Mouse (Mus musculus): Measurements from ENCODE around the gene Ppp1r2. TPM values are rescaled to one million over a fixed set of nuclear protein-coding genes. Genes with fewer than 3 reads are reported as not detected.
A peak's percentile ranks its signal among the peaks of the same experiment; 100 is the strongest.

The Ppp1r2 gene
- total and polyA plus RNA-seq, 2 experiments from 2014 or later = 63.2 to 101 TPM

DNA sequence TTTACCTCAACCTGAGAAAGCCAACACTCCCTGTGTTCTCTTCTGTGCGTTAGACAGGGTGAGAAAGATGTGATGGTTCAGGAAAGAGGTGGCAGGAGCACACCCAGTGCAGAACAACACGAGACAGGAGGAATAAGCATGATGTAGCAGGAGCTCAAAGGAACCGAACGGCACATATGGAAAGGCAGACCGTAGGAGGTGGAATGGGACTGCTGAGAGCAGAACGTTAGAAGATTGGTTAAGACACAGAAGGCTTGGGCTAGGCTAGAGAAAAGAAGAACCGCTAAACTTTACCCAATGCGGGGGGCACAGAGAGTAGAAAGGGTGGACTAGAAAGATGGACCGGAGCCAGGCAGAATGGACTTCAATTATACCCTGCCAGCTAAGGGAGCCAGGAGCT lies 33.6 kb downstream of the Ppp1r2 start:
- no peak overlapping the region for H3K4me2 ChIP-seq (ENCODE audit: low read depth, low read length, poor library complexity, severe bottlenecking)
- no peak overlapping the region for H3K27ac ChIP-seq (ENCODE audit: low read depth, low read length)
- TF ChIP-seq CTCF (IDR thresholded peaks at IDR 0.05) = no peak
- ATAC-seq (ENCODE audit: low FRiP score) (no peak), DNase-seq (ENCODE audit: low spot score) (no peak)
- no peak overlapping the region for H3K9ac ChIP-seq (replicated peaks; ENCODE audit: low read length, poor library complexity, severe bottlenecking)
- WGBS = 86% methylated on average over 9 of the region's 9 CpGs
- H3K36me3 ChIP-seq (ENCODE audit: insufficient read depth, low read length) = no peaks in the 10 kb centered on the region
- no peaks in the 10 kb centered on the region for H3K27me3 ChIP-seq (ENCODE audit: insufficient read depth, low read length)
- H3K4me1 ChIP-seq (ENCODE audit: insufficient read depth, low read length) = no peaks in the 10 kb centered on the region
- H3K9me3 ChIP-seq (ENCODE audit: low read length) = no peaks in the 10 kb centered on the region
- no peak overlapping the region for H3K4me3 ChIP-seq (ENCODE audit: low read depth, low read length)

DNA sequence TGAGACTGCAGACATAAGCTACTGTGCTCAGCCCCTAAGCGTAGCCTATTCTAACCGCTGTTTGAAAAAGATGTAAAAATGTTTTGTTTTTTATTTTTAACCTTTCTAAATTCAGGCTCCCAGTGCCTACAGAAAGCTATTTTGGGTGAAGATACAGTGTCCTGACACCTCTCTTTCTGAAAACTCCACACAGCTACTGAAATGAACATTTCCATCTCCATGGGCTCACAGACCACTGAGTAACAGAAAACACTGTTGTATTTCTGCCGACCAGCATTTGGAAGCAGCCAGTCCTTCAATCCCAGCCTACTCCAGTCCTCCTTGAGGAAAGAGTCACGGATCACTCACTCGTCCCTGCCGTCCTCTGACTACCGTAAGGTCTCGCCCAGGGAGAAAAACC lies 34.5 kb downstream of the Ppp1r2 start:
- TF ChIP-seq CTCF (IDR thresholded peaks at IDR 0.05) = no peak
- no peak overlapping the region for H3K4me2 ChIP-seq (ENCODE audit: low read depth, low read length, poor library complexity, severe bottlenecking)
- no peak overlapping the region for H3K9ac ChIP-seq (replicated peaks; ENCODE audit: low read length, poor library complexity, severe bottlenecking)
- no peaks in the 10 kb centered on the region for H3K9me3 ChIP-seq (ENCODE audit: low read length)
- no peaks in the 10 kb centered on the region for H3K4me1 ChIP-seq (ENCODE audit: insufficient read depth, low read length)
- 93% methylated on average over 8 of the region's 8 CpGs for WGBS
- no peaks in the 10 kb centered on the region for H3K27me3 ChIP-seq (ENCODE audit: insufficient read depth, low read length)
- no peak overlapping the region for H3K4me3 ChIP-seq (ENCODE audit: low read depth, low read length)
- H3K36me3 ChIP-seq (ENCODE audit: insufficient read depth, low read length) = no peaks in the 10 kb centered on the region
- no peak for DNase-seq (ENCODE audit: low spot score)
- no peak overlapping the region for H3K27ac ChIP-seq (ENCODE audit: low read depth, low read length)
- no peak for ATAC-seq (ENCODE audit: low FRiP score)

DNA sequence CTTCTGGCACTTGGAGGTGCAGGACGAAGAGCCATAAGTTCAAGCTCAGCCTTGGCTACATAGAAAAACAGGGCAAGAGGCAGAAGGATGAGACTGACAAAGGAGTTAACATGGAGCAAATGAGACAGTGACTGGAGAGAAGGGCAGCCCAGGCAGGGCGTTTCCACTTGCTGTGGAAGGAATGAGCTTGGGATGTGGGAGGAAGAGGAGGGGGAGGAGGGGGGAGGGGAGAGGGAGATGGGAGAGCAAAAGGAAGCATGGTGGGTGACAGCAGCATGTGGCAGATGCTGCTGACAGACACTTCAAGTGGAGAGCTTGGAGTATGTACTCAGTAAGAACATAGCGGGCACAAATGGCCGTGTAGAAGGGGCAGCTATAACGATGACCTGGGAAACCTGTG lies 36.8 kb downstream of the Ppp1r2 start:
- Histone ChIP-seq H3K9ac (replicated peaks; ENCODE audit: low read length, poor library complexity, severe bottlenecking) (no peak overlapping the region), H3K27ac (ENCODE audit: low read depth, low read length) (no peak overlapping the region), H3K9me3 (ENCODE audit: low read length) (no peaks in the 10 kb centered on the region), H3K36me3 (ENCODE audit: insufficient read depth, low read length) (no peaks in the 10 kb centered on the region), H3K4me1 (ENCODE audit: insufficient read depth, low read length) (no peaks in the 10 kb centered on the region), H3K27me3 (ENCODE audit: insufficient read depth, low read length) (no peaks in the 10 kb centered on the region), H3K4me2 (ENCODE audit: low read depth, low read length, poor library complexity, severe bottlenecking) (no peak overlapping the region), H3K4me3 (ENCODE audit: low read depth, low read length) (no peak overlapping the region)
- WGBS = 81% methylated on average over 5 of the region's 5 CpGs
- ATAC-seq (ENCODE audit: low FRiP score) = no peak
- DNase-seq (ENCODE audit: low spot score) = no peak
- no peak for TF ChIP-seq CTCF (IDR thresholded peaks at IDR 0.05)

DNA sequence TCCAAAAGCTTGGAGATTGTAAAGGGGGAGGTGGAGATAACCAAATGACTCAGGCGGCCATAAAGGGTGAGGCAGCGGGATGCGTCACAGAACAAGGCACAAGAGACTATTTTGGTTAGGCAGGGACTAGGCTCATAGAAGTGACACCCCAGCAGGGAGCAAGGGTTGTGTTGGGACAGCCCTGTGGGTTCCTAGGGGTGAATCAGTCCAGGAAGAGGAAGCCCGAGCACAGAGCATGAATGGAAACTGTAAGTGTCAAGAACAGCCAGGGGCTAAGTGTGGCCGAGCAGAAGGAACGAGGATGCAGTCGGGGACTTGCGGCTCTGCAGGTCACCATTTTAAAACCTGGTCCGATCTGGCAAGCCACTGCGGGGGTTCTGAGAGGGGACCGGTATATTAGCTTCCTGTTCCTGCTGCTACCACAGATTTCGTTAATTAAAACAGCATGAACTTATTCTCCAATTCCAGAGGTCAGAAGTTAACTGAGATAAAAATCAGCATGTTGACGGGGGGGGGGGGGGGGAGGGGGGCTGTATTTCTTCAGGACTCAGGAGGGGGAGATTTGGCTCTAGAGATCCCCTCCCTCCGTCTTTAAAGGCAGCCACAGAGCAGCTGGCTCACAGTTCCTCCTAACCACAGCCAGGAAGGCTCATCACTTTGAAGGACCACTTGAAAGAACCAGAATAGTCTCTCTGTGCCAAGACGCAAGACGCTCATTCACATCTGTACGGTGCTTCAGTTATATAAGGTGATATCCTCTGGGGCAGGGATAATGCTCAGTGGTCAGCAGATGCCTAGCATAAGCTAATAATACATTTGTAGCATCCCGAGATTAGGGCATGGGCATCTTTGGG lies 39.4 kb downstream of the Ppp1r2 start:
- DNase-seq (ENCODE audit: low spot score) = peak; percentile 6
- ATAC-seq (ENCODE audit: low FRiP score) = no peak
- no peak overlapping the region for H3K4me2 ChIP-seq (ENCODE audit: low read depth, low read length, poor library complexity, severe bottlenecking)

DNA sequence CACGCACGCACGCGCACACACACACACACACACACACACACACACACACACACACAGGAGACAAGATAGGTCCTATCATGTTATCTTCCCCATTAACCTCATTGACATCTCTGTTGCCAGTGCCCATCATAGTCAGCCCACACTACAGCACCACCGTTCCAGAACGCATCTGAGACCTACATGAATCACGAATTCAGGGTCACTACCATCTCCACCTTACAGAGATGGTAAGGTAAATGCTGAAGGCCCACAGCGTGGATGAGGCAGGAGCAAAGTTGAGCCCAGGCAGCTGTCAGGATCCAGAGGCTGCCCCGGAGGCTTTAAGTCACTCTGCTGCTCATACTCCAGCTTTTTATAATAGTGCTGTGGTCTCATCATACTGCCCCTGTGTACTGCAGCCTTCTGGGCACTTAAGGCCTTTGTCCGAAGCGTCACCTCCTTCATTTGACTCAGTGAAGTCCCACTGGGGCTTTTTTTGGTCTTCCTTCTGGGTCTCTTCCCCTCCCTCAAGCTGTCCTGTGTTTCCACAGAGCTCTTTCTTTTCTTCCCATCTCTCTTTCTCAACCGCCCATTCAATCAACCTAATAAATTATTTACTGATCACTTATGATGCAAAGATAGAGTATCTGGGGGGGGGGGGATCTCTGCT lies 40.1 kb downstream of the Ppp1r2 start:
- Histone ChIP-seq H3K4me2 (ENCODE audit: low read depth, low read length, poor library complexity, severe bottlenecking) (no peak overlapping the region), H3K4me1 (ENCODE audit: insufficient read depth, low read length) (no peaks in the 10 kb centered on the region), H3K9me3 (ENCODE audit: low read length) (no peaks in the 10 kb centered on the region), H3K4me3 (ENCODE audit: low read depth, low read length) (no peak overlapping the region), H3K27ac (ENCODE audit: low read depth, low read length) (no peak overlapping the region), H3K9ac (replicated peaks; ENCODE audit: low read length, poor library complexity, severe bottlenecking) (no peak overlapping the region), H3K27me3 (ENCODE audit: insufficient read depth, low read length) (no peaks in the 10 kb centered on the region), H3K36me3 (ENCODE audit: insufficient read depth, low read length) (no peaks in the 10 kb centered on the region)
- DNase-seq (ENCODE audit: low spot score) (no peak), ATAC-seq (ENCODE audit: low FRiP score) (no peak)
- 82% methylated on average over 12 of the region's 12 CpGs for whole genome bisulfite sequencing
- TF ChIP-seq CTCF (IDR thresholded peaks at IDR 0.05) = no peak

More for the DNA sequence above, 39.4 kb downstream of the Ppp1r2 start:
- Histone ChIP-seq H3K4me1 (ENCODE audit: insufficient read depth, low read length) (no peaks in the 10 kb centered on the region), H3K4me3 (ENCODE audit: low read depth, low read length) (no peak overlapping the region), H3K9ac (replicated peaks; ENCODE audit: low read length, poor library complexity, severe bottlenecking) (no peak overlapping the region), H3K36me3 (ENCODE audit: insufficient read depth, low read length) (no peaks in the 10 kb centered on the region), H3K27ac (ENCODE audit: low read depth, low read length) (no peak overlapping the region), H3K27me3 (ENCODE audit: insufficient read depth, low read length) (no peaks in the 10 kb centered on the region), H3K9me3 (ENCODE audit: low read length) (no peaks in the 10 kb centered on the region)
- no peak for TF ChIP-seq CTCF (IDR thresholded peaks at IDR 0.05)
- 32% methylated on average over 17 of the region's 18 CpGs for WGBS

DNA sequence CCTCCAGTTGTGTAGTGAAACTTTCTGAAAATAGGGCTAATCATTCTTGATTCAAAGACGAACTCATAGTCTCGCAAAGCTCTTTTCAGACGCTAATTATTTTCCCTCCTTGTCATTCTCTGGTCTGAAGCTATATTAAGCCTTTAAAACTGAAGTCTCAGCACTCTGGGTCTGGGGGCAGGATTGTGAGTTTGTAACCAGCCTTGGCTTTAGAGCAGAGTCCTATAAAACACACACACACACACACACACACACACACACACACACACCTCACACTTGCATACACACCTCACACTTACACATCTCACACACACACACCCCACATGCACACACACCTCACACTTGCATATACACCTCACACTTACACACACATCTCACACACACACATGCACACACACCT lies 40.7 kb downstream of the Ppp1r2 start:
- no peak for ATAC-seq (ENCODE audit: low FRiP score)
- H3K4me2 ChIP-seq (ENCODE audit: low read depth, low read length, poor library complexity, severe bottlenecking) = no peak overlapping the region

More for the DNA sequence above, 40.7 kb downstream of the Ppp1r2 start:
- H3K9ac ChIP-seq (replicated peaks; ENCODE audit: low read length, poor library complexity, severe bottlenecking) = no peak overlapping the region
- H3K9me3 ChIP-seq (ENCODE audit: low read length) = no peaks in the 10 kb centered on the region
- 36% methylated on average over 3 of the region's 3 CpGs for WGBS
- H3K4me3 ChIP-seq (ENCODE audit: low read depth, low read length) = no peak overlapping the region
- no peaks in the 10 kb centered on the region for H3K27me3 ChIP-seq (ENCODE audit: insufficient read depth, low read length)
- no peak for DNase-seq (ENCODE audit: low spot score)
- no peak overlapping the region for H3K27ac ChIP-seq (ENCODE audit: low read depth, low read length)
- no peaks in the 10 kb centered on the region for H3K4me1 ChIP-seq (ENCODE audit: insufficient read depth, low read length)
- no peaks in the 10 kb centered on the region for H3K36me3 ChIP-seq (ENCODE audit: insufficient read depth, low read length)
- no peak for TF ChIP-seq CTCF (IDR thresholded peaks at IDR 0.05)

Measured in midbrain, postnatal 0 days (tissue).